In genomic region chr2:75472489-75472888, GRCm38 (mm10) we compare ENCODE assay signal across 26 mouse cellular contexts.
A peak's percentile ranks its signal among the peaks of the same experiment; 100 is the strongest.
DNase-seq lines count a peak whose midpoint lies in the region; ATAC-seq and TF ChIP-seq lines count a peak whose summit lies in the region.
"Had no signal": no experiment of that assay in that cellular context is flagged by ENCODE, and none has a peak within 500 bp of the region (broad histone marks: within the 10 kb centered on the region; RNA-seq: fewer than 3 reads in every experiment).

No protein-coding gene starts in this region.

- DNase-seq in heart, adult 11 months = peak; percentile 61
- DNase-seq in heart, adult 9 months (ENCODE audit: low spot score in 2 of 2) = no peak
- peak; percentile 30 for DNase-seq in fibroblast of lung, adult 2 months (ENCODE audit: low read depth)
- DNase-seq in lung, postnatal 4 days = no peak
- DNase-seq: adrenal gland, adult 8-10 months; adrenal gland, postnatal 25 days; cerebellum, adult 11-12 months; cerebellum, adult 8-10 months; cerebellum, postnatal 10 days; cerebellum, postnatal 36 days; embryo, embryonic 11 days; forebrain, postnatal 0 days; gastrocnemius, postnatal 25 days; heart, adult 2 months; kidney, adult 11 months had no signal

- no peak for ATAC-seq in erythroblast, adult 5-6 weeks (replicated peaks; ENCODE audit: low FRiP score, poor library complexity, severe bottlenecking)
- ATAC-seq: activated CD4-positive, CD25-positive, alpha-beta regulatory T cell, adult 4 months; CD4-positive, CD25-positive, alpha-beta regulatory T cell, adult 4 months; forebrain, embryonic 14.5 days; forebrain, postnatal 0 days; hindbrain, embryonic 16.5 days; intestine, embryonic 15.5 days had no signal

- no peak for TF ChIP-seq POLR2A in myocyte (IDR thresholded peaks at IDR 0.05; ENCODE audit: insufficient read length, low read depth)

- H3K4me3 ChIP-seq in myocyte = no peak overlapping the region
- H3K4me3 ChIP-seq: embryonic facial prominence, embryonic 12.5 days; embryonic facial prominence, embryonic 15.5 days; heart, adult 2 months; hindbrain, embryonic 13.5 days; intestine, embryonic 15.5 days had no signal

- no peak overlapping the region for H3ac ChIP-seq in myocyte (ENCODE audit: control insufficient read depth, insufficient read length)

- peaks cover 22% of the 10 kb centered on the region for H3K27me3 ChIP-seq in myocyte (ENCODE audit: control insufficient read depth, insufficient read depth, insufficient read length)
- H3K27me3 ChIP-seq: embryonic facial prominence, embryonic 12.5 days; embryonic facial prominence, embryonic 15.5 days; hindbrain, embryonic 13.5 days; intestine, embryonic 15.5 days had no signal

- H3K4me2 ChIP-seq in myocyte (ENCODE audit: low read depth) = peak overlapping the region; percentile 42
- H3K4me2 ChIP-seq: embryonic facial prominence, embryonic 12.5 days; embryonic facial prominence, embryonic 15.5 days; heart, embryonic 11.5 days; hindbrain, embryonic 13.5 days; intestine, embryonic 15.5 days had no signal

- H3K36me3 ChIP-seq in myocyte (ENCODE audit: control insufficient read depth, insufficient read depth) = no peaks in the 10 kb centered on the region
- H3K36me3 ChIP-seq: embryonic facial prominence, embryonic 12.5 days; embryonic facial prominence, embryonic 15.5 days; hindbrain, embryonic 13.5 days; intestine, embryonic 15.5 days had no signal

- H3K79me2 ChIP-seq in myocyte (ENCODE audit: control insufficient read depth, insufficient read depth) = no peaks in the 10 kb centered on the region

TF ChIP-seq in myocyte, 11 proteins besides CTCF, POLR2A, EP300 and RAD21:
- TF ChIP-seq E2F4 (IDR thresholded peaks at IDR 0.05; ENCODE audit: insufficient read depth) (no peak), CEBPB (IDR thresholded peaks at IDR 0.05; ENCODE audit: insufficient read depth, poor library complexity, severe bottlenecking) (no peak), MYOD1 (IDR thresholded peaks at IDR 0.05; ENCODE audit: control insufficient read depth in 1 of 3, insufficient read length in 2 of 3, low read depth in 2 of 3) (no peak), REST (IDR thresholded peaks at IDR 0.05; ENCODE audit: insufficient read depth, insufficient read length) (no peak), POLR2AphosphoS2 (IDR thresholded peaks at IDR 0.05; ENCODE audit: insufficient read length, low read depth) (no peak), MYOG (IDR thresholded peaks at IDR 0.05; ENCODE audit: control insufficient read depth in 1 of 3, insufficient read depth in 1 of 3, insufficient read length in 2 of 3, low read depth in 2 of 3) (no peak), USF1 (IDR thresholded peaks at IDR 0.05; ENCODE audit: low read depth) (no peak), SRF (IDR thresholded peaks at IDR 0.05; ENCODE audit: control insufficient read depth, insufficient read length, low read depth) (no peak), TCF12 (IDR thresholded peaks at IDR 0.05; ENCODE audit: insufficient read depth, poor library complexity, severe bottlenecking) (no peak), TCF3 (IDR thresholded peaks at IDR 0.05; ENCODE audit: insufficient read length, low read depth) (no peak), MAX (IDR thresholded peaks at IDR 0.05; ENCODE audit: low read depth) (no peak)
TF ChIP-seq in myocyte: peak in this region for 0.

Comparison
In these comparisons a context has a peak if more than half of its experiments do, and no peak if none do; other contexts are left out.
1. DNase-seq: peak in heart, adult 11 months (single experiment) and fibroblast of lung, adult 2 months (single experiment); none in heart, adult 9 months (0 of 2) and lung, postnatal 4 days (0 of 2).